Mouse (Mus musculus) kidney, embryonic 14.5 days (tissue): ENCODE results near the gene Zfp281. TPM values are rescaled to one million over a fixed set of nuclear protein-coding genes. Genes with fewer than 3 reads are reported as not detected.

Experiments
- ATAC-seq: fragments of 200-750 bp; cut with Nextera tagmentation; 2 replicates; pipeline ENCODE4 v1.8.0; 2017; ENCODE audit warnings: moderate number of reproducible peaks, mild to moderate bottlenecking, moderate TSS enrichment, moderate library complexity; ENCODE audit not compliant: low FRiP score, low TSS enrichment
- H3K27ac ChIP-seq: fragments of 300-500 bp; sonication (generic); 2 replicates; pipeline ENCODE4 v1.5.1; 2014; ENCODE audit warnings: low read depth, mild to moderate bottlenecking, low read length, moderate library complexity, mixed read lengths
- H3K27me3 ChIP-seq: fragments of 300-500 bp; sonication (generic); 2 replicates; pipeline ENCODE4 v1.6.1; 2014; ENCODE audit warnings: mild to moderate bottlenecking, low read length; ENCODE audit not compliant: control insufficient read depth, insufficient read depth
- H3K36me3 ChIP-seq: fragments of 300-500 bp; sonication (generic); 2 replicates; pipeline ENCODE4 v1.6.1; 2014; ENCODE audit warnings: low read length, mixed read lengths; ENCODE audit not compliant: control insufficient read depth, insufficient read depth
- H3K4me1 ChIP-seq: fragments of 300-500 bp; sonication (generic); 2 replicates; pipeline ENCODE4 v1.6.1; 2014; ENCODE audit warnings: low read length, mixed read lengths; ENCODE audit not compliant: control insufficient read depth, insufficient read depth
- H3K4me2 ChIP-seq: fragments of 300-500 bp; sonication (generic); replicated peaks from 2 replicates; pipeline ENCODE4 v1.6.1; 2014; ENCODE audit warnings: low read depth, mild to moderate bottlenecking, low read length
- H3K4me3 ChIP-seq: fragments of 300-500 bp; sonication (generic); 2 replicates; pipeline ENCODE4 v1.5.1; 2014; ENCODE audit warnings: mild to moderate bottlenecking, low read length
- H3K9ac ChIP-seq: fragments of 300-500 bp; sonication (generic); 2 replicates; pipeline ENCODE4 v1.6.1; 2014; ENCODE audit warnings: low read depth, mild to moderate bottlenecking, low read length, moderate library complexity
- H3K9me3 ChIP-seq: fragments of 300-500 bp; sonication (generic); 2 replicates; pipeline ENCODE4 v1.6.1; 2016; ENCODE audit warnings: low read length; ENCODE audit not compliant: control insufficient read depth
- WGBS: fragments of 180-500 bp; shearing (Covaris S2); extraction: QIAGEN DNeasy Blood & Tissue Kit; methylation state at CpG from one replicate; pipeline ENCODE4 v1.1.7; 2014; 5-methylcytosine and 5-hydroxymethylcytosine counted together
- polyA plus RNA-seq: library from polyadenylated mRNA; unstranded; fragments of >200 nt; fragmentation: Nextera tagmentation; extraction: Ambion mirVana; gene quantifications from 2 replicates; pipeline ENCODE4 v1.2.1, GENCODE M21; 2014

The Zfp281 gene
- polyA plus RNA-seq = 20.0 and 26.1 TPM in 2 replicates

GRCm38 (mm10) chr1:136624146-136625018 is at the start of gene Zfp281:
Gene Zfp281 (plus strand): TSS chr1:136624901.
- H3K9ac ChIP-seq = peak within 1 kb of the TSS; percentile 97
- H3K4me2 ChIP-seq = peak within 1 kb of the TSS; percentile 78
- peaks cover 20% of the 10 kb centered on the region for H3K36me3 ChIP-seq
- peak within 1 kb of the TSS; percentile 73 for H3K27ac ChIP-seq
- peaks cover 26% of the 10 kb centered on the region for H3K4me1 ChIP-seq
- peak; percentile 99 for ATAC-seq
- peak within 1 kb of the TSS; percentile 91 for H3K4me3 ChIP-seq
- under 1% methylated on average over 45 of the region's 45 CpGs for WGBS
- no peaks in the 10 kb centered on the region for H3K9me3 ChIP-seq
- H3K27me3 ChIP-seq = no peaks in the 10 kb centered on the region

GRCm38 (mm10) chr1:136577890-136578663 is 46.6 kb upstream of the Zfp281 start:
- Histone ChIP-seq H3K9ac (no peak overlapping the region), H3K27ac (no peak overlapping the region), H3K4me2 (no peak overlapping the region), H3K27me3 (no peaks in the 10 kb centered on the region; the same call in 1 of the 2 replicates), H3K9me3 (no peaks in the 10 kb centered on the region), H3K4me3 (no peak overlapping the region), H3K36me3 (no peaks in the 10 kb centered on the region), H3K4me1 (peaks cover 3% of the 10 kb centered on the region; the same call in 1 of the 2 replicates)
- 20% methylated on average over 16 of the region's 16 CpGs for WGBS
- peak; percentile 93 for ATAC-seq

GRCm38 (mm10) chr1:136579360-136579759 is 45.3 kb upstream of the Zfp281 start:
- H3K9me3 ChIP-seq = no peaks in the 10 kb centered on the region
- peaks cover 3% of the 10 kb centered on the region; the same call in 1 of the 2 replicates for H3K4me1 ChIP-seq
- no peak overlapping the region for H3K27ac ChIP-seq
- no peaks in the 10 kb centered on the region; the same call in 1 of the 2 replicates for H3K27me3 ChIP-seq
- H3K4me3 ChIP-seq = no peak overlapping the region
- ATAC-seq = no peak
- no peak overlapping the region for H3K4me2 ChIP-seq
- H3K9ac ChIP-seq = no peak overlapping the region
- no peaks in the 10 kb centered on the region for H3K36me3 ChIP-seq
- 78% methylated on average over 14 of the region's 14 CpGs for WGBS

- 92% methylated on average over 8 of the region's 8 CpGs for WGBS
- no peaks in the 10 kb centered on the region; the same call in 1 of the 2 replicates for H3K27me3 ChIP-seq
These were observed 44.4 kb upstream of the Zfp281 start for GRCm38 (mm10) chr1:136580266-136580665.

GRCm38 (mm10) chr1:136581841-136582240 is 42.9 kb upstream of the Zfp281 start:
- Histone ChIP-seq H3K9ac (no peak overlapping the region), H3K4me1 (peaks cover 3% of the 10 kb centered on the region; the same call in 1 of the 2 replicates), H3K9me3 (no peaks in the 10 kb centered on the region), H3K36me3 (no peaks in the 10 kb centered on the region), H3K27me3 (no peaks in the 10 kb centered on the region; the same call in 1 of the 2 replicates), H3K27ac (no peak overlapping the region), H3K4me3 (no peak overlapping the region), H3K4me2 (no peak overlapping the region)
- WGBS = 89% methylated on average over 8 of the region's 8 CpGs
- ATAC-seq = no peak

More at GRCm38 (mm10) chr1:136580266-136580665, 44.4 kb upstream of the Zfp281 start:
- no peaks in the 10 kb centered on the region for H3K36me3 ChIP-seq
- no peak overlapping the region for H3K9ac ChIP-seq
- H3K9me3 ChIP-seq = no peaks in the 10 kb centered on the region
- no peak overlapping the region for H3K4me2 ChIP-seq
- no peak for ATAC-seq
- H3K4me1 ChIP-seq = peaks cover 3% of the 10 kb centered on the region; the same call in 1 of the 2 replicates
- no peak overlapping the region for H3K27ac ChIP-seq
- no peak overlapping the region for H3K4me3 ChIP-seq

GRCm38 (mm10) chr1:136587761-136588405 is 36.8 kb upstream of the Zfp281 start:
- no peak for ATAC-seq
- H3K9ac ChIP-seq = no peak overlapping the region
- H3K9me3 ChIP-seq = no peaks in the 10 kb centered on the region
- H3K27me3 ChIP-seq = no peaks in the 10 kb centered on the region
- no peak overlapping the region for H3K4me3 ChIP-seq
- WGBS = 68% methylated on average over 13 of the region's 13 CpGs
- H3K4me1 ChIP-seq = 0 out of 2 replicates have a peak, but pooled peaks cover 2% of the 10 kb centered on the region
- no peak overlapping the region for H3K27ac ChIP-seq
- H3K4me2 ChIP-seq = no peak overlapping the region
- no peaks in the 10 kb centered on the region for H3K36me3 ChIP-seq

- H3K9ac ChIP-seq = no peak overlapping the region
These were observed 35.8 kb upstream of the Zfp281 start for GRCm38 (mm10) chr1:136588908-136589307.

GRCm38 (mm10) chr1:136592741-136593140 is 32.0 kb upstream of the Zfp281 start:
- H3K27me3 ChIP-seq = no peaks in the 10 kb centered on the region
- H3K9ac ChIP-seq = no peak overlapping the region
- no peaks in the 10 kb centered on the region for H3K9me3 ChIP-seq
- 0 out of 2 replicates have a peak, but pooled peaks cover 2% of the 10 kb centered on the region for H3K4me1 ChIP-seq
- H3K27ac ChIP-seq = no peak overlapping the region
- no peaks in the 10 kb centered on the region for H3K36me3 ChIP-seq
- H3K4me3 ChIP-seq = no peak overlapping the region
- ATAC-seq = no peak
- WGBS = 96% methylated on average over 2 of the region's 2 CpGs
- no peak overlapping the region for H3K4me2 ChIP-seq

More at GRCm38 (mm10) chr1:136588908-136589307, 35.8 kb upstream of the Zfp281 start:
- Histone ChIP-seq H3K4me2 (peak overlapping the region; percentile 33), H3K4me3 (peak overlapping the region; percentile 6; the same call in 1 of the 2 replicates), H3K27me3 (no peaks in the 10 kb centered on the region), H3K4me1 (0 out of 2 replicates have a peak, but pooled peaks cover 2% of the 10 kb centered on the region), H3K36me3 (no peaks in the 10 kb centered on the region), H3K9me3 (no peaks in the 10 kb centered on the region), H3K27ac (no peak overlapping the region)
- ATAC-seq = no peak
- 22% methylated on average over 9 of the region's 9 CpGs for WGBS
